Mouse (Mus musculus): ENCODE measurements at regions not wholly inside any gene's neighbourhood (a gene's known extent, or its start where the extent isn't known, plus 50 kb on each side); places are given as distances from the start of the nearest gene placed in this dataset.
A peak's percentile ranks its signal among the peaks of the same experiment; 100 is the strongest.

DNA sequence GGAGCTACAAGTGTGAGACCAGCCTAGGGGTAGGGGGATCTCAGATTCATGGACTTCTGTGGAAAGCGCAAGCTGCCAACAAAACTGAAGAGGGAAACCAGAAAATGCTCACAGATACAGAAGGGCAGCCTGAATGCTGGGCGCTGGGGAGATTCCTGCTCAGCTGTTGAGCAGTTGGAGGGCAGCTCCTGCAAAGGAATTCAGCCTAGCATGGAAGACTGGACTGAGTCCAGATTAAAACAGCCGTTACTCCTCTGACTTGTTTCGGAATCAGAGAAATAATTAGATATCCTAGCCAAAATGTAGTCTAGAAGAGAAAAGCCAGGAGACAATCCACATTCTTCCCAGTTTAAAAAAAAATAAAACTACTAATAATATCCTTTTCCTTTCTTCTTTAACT lies 83.7 kb downstream of the Asb9 start:
- no peaks in the 10 kb centered on the region for H3K27me3 ChIP-seq (ENCODE audit: control insufficient read depth, insufficient read depth, low read length)
- WGBS: 51% methylated on average over 4 of the region's 4 CpGs
- peak; percentile 3 to 11 for DNase-seq
- H3K4me1 ChIP-seq (ENCODE audit: control insufficient read depth, insufficient read depth, low read length): no peaks in the 10 kb centered on the region; the same call in 1 of the 2 replicates
- no peak overlapping the region for H3K27ac ChIP-seq
- no peak overlapping the region for H3K4me3 ChIP-seq
- H3K79me2 ChIP-seq (replicated peaks; ENCODE audit: control insufficient read depth, insufficient read depth, low read length): no peaks in the 10 kb centered on the region
- H3K9ac ChIP-seq (ENCODE audit: low read depth, low read length): no peak overlapping the region
- intact Hi-C loops (cut with DNase I): no loop called here
- H3K36me3 ChIP-seq (ENCODE audit: control insufficient read depth, insufficient read depth, low read length): no peaks in the 10 kb centered on the region
- no peak for TF ChIP-seq EP300 (IDR thresholded peaks at IDR 0.05; ENCODE audit: insufficient read depth, low read depth, low read length)
- no peak for TF ChIP-seq POLR2A (IDR thresholded peaks at IDR 0.05; ENCODE audit: insufficient read depth, low read depth, low read length)
- no peak for TF ChIP-seq CTCF (IDR thresholded peaks at IDR 0.05)
